9 mouse cellular contexts compared by ENCODE assay signal in the genomic region with DNA sequence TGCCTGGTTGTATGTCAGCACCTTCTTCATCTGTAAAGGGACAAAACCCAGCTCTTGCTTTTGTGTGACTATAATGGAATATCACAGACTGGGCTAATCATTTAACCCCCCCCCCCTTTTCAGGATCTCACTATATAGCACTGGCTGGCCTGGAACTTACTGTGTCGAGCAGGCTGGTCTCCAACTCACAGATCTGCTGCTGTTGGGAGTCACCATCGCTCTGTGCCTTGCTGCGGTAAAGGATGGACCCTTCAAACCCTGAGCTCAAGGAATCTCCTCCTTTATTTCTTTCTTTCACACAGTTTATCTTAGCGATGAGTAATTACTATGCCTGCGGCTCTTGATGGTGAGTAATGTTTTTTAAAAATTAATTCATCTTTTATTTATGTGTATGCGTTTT. TPM values are rescaled to one million over a fixed set of nuclear protein-coding genes. Genes with fewer than 3 reads are reported as not detected.
DNase-seq lines count a peak whose midpoint lies in the region; ATAC-seq lines count a peak whose summit lies in the region.
"Had no signal": no experiment of that assay in that cellular context is flagged by ENCODE, and none has a peak within 500 bp of the region (broad histone marks: within the 10 kb centered on the region; RNA-seq: fewer than 3 reads in every experiment).

Gene Vwf, plus strand, starts transcription at position 301 of the 400 bp plus-strand sequence.

- H3K36me3 ChIP-seq in forebrain, embryonic 12.5 days (replicated peaks), result no peaks in the 10 kb centered on the region
- H3K36me3 ChIP-seq in forebrain, embryonic 16.5 days (ENCODE audit: control insufficient read depth, insufficient read depth), result no peaks in the 10 kb centered on the region
- no peaks in the 10 kb centered on the region for H3K36me3 ChIP-seq in midbrain, embryonic 12.5 days
- no peaks in the 10 kb centered on the region for H3K36me3 ChIP-seq in midbrain, embryonic 16.5 days (ENCODE audit: control insufficient read depth, insufficient read depth, low read length)
- no peaks in the 10 kb centered on the region for H3K36me3 ChIP-seq in liver, embryonic 16.5 days (ENCODE audit: control insufficient read depth, insufficient read depth)
- H3K36me3 ChIP-seq: stomach, embryonic 15.5 days had no signal

- H3K4me3 ChIP-seq in forebrain, embryonic 12.5 days (replicated peaks), result no peak within 1 kb of the TSS
- H3K4me3 ChIP-seq in forebrain, embryonic 16.5 days (replicated peaks; ENCODE audit: low read length), result no peak within 1 kb of the TSS
- H3K4me3 ChIP-seq in midbrain, embryonic 12.5 days, result no peak within 1 kb of the TSS
- H3K4me3 ChIP-seq in midbrain, embryonic 16.5 days (ENCODE audit: low read depth, low read length), result no peak within 1 kb of the TSS
- no peak within 1 kb of the TSS for H3K4me3 ChIP-seq in liver, embryonic 16.5 days (ENCODE audit: low read depth, low read length)
- H3K4me3 ChIP-seq: stomach, embryonic 15.5 days had no signal

- intact Hi-C loops in heart, postnatal 14 days (cut with DNase I), result no loop called here

- no peak within 1 kb of the TSS for H3K4me2 ChIP-seq in forebrain, embryonic 12.5 days
- H3K4me2 ChIP-seq in forebrain, embryonic 16.5 days (ENCODE audit: low read length), result no peak within 1 kb of the TSS
- no peak within 1 kb of the TSS for H3K4me2 ChIP-seq in midbrain, embryonic 12.5 days (replicated peaks)
- no peak within 1 kb of the TSS for H3K4me2 ChIP-seq in midbrain, embryonic 16.5 days (ENCODE audit: low read length)
- H3K4me2 ChIP-seq in liver, embryonic 16.5 days (ENCODE audit: low read depth, low read length), result no peak within 1 kb of the TSS
- H3K4me2 ChIP-seq: stomach, embryonic 15.5 days had no signal

- H3K27ac ChIP-seq in forebrain, embryonic 12.5 days, result no peak within 1 kb of the TSS
- no peak within 1 kb of the TSS for H3K27ac ChIP-seq in forebrain, embryonic 16.5 days (ENCODE audit: low read length)
- H3K27ac ChIP-seq in midbrain, embryonic 12.5 days (replicated peaks), result no peak within 1 kb of the TSS
- no peak within 1 kb of the TSS for H3K27ac ChIP-seq in midbrain, embryonic 16.5 days (ENCODE audit: low read length)
- H3K27ac ChIP-seq in liver, embryonic 16.5 days (ENCODE audit: low read length), result no peak within 1 kb of the TSS
- H3K27ac ChIP-seq: stomach, embryonic 15.5 days had no signal

- H3K9ac ChIP-seq in forebrain, embryonic 12.5 days, result no peak within 1 kb of the TSS
- no peak within 1 kb of the TSS for H3K9ac ChIP-seq in forebrain, embryonic 16.5 days (replicated peaks; ENCODE audit: low read depth, low read length)
- no peak within 1 kb of the TSS for H3K9ac ChIP-seq in midbrain, embryonic 12.5 days (replicated peaks)
- H3K9ac ChIP-seq in midbrain, embryonic 16.5 days (ENCODE audit: low read depth, low read length), result no peak within 1 kb of the TSS
- no peak within 1 kb of the TSS for H3K9ac ChIP-seq in liver, embryonic 16.5 days (ENCODE audit: low read depth, low read length)
- H3K9ac ChIP-seq: stomach, embryonic 15.5 days had no signal

- 94% methylated on average over 6 of the region's 6 CpGs for WGBS in forebrain, embryonic 12.5 days
- 91% methylated on average over 6 of the region's 6 CpGs for WGBS in forebrain, embryonic 16.5 days
- 94% methylated on average over 6 of the region's 6 CpGs for WGBS in midbrain, embryonic 12.5 days
- WGBS in midbrain, embryonic 16.5 days, result 96% methylated on average over 6 of the region's 6 CpGs
- WGBS in liver, embryonic 16.5 days (ENCODE audit: insufficient replicate concordance), result 75% methylated on average over 6 of the region's 6 CpGs

- no peak for ATAC-seq in forebrain, embryonic 12.5 days (ENCODE audit: low FRiP score)
- no peak for ATAC-seq in forebrain, embryonic 16.5 days
- no peak for ATAC-seq in midbrain, embryonic 12.5 days (ENCODE audit: low FRiP score, low read depth)
- ATAC-seq in midbrain, embryonic 16.5 days, result no peak
- ATAC-seq in liver, embryonic 16.5 days (ENCODE audit: low read depth), result no peak
- ATAC-seq in megakaryocyte progenitor cell, adult 5-6 weeks (replicated peaks; ENCODE audit: poor library complexity), result no peak

- H3K9me3 ChIP-seq in forebrain, embryonic 12.5 days, result no peaks in the 10 kb centered on the region
- no peaks in the 10 kb centered on the region for H3K9me3 ChIP-seq in forebrain, embryonic 16.5 days (ENCODE audit: control insufficient read depth, low read length)
- H3K9me3 ChIP-seq in midbrain, embryonic 12.5 days, result no peaks in the 10 kb centered on the region
- H3K9me3 ChIP-seq in midbrain, embryonic 16.5 days (replicated peaks; ENCODE audit: control insufficient read depth, low read length, poor library complexity, severe bottlenecking), result no peaks in the 10 kb centered on the region
- no peaks in the 10 kb centered on the region for H3K9me3 ChIP-seq in liver, embryonic 16.5 days (replicated peaks; ENCODE audit: control insufficient read depth, low read length)
- H3K9me3 ChIP-seq: stomach, embryonic 15.5 days had no signal

- no peak for DNase-seq in heart, postnatal 14 days
- DNase-seq in frontal cortex, postnatal 14 days (ENCODE audit: low spot score in 2 of 2), result no peak

- no peaks in the 10 kb centered on the region for H3K4me1 ChIP-seq in forebrain, embryonic 12.5 days
- no peaks in the 10 kb centered on the region for H3K4me1 ChIP-seq in forebrain, embryonic 16.5 days (replicated peaks; ENCODE audit: control insufficient read depth, insufficient read depth, low read length)
- no peaks in the 10 kb centered on the region for H3K4me1 ChIP-seq in midbrain, embryonic 12.5 days
- no peaks in the 10 kb centered on the region for H3K4me1 ChIP-seq in midbrain, embryonic 16.5 days (ENCODE audit: control insufficient read depth, insufficient read depth, low read length)
- H3K4me1 ChIP-seq in liver, embryonic 16.5 days (ENCODE audit: control insufficient read depth, low read depth, low read length), result peaks cover under 1% of the 10 kb centered on the region
- H3K4me1 ChIP-seq: stomach, embryonic 15.5 days had no signal

- H3K27me3 ChIP-seq in forebrain, embryonic 12.5 days, result no peaks in the 10 kb centered on the region
- no peaks in the 10 kb centered on the region for H3K27me3 ChIP-seq in forebrain, embryonic 16.5 days (replicated peaks; ENCODE audit: control insufficient read depth, insufficient read depth, low read length)
- peaks cover 3% of the 10 kb centered on the region; the same call in 1 of the 2 replicates for H3K27me3 ChIP-seq in midbrain, embryonic 12.5 days
- no peaks in the 10 kb centered on the region for H3K27me3 ChIP-seq in midbrain, embryonic 16.5 days (ENCODE audit: control insufficient read depth, insufficient read depth, low read depth, low read length)
- no peaks in the 10 kb centered on the region for H3K27me3 ChIP-seq in liver, embryonic 16.5 days (ENCODE audit: control insufficient read depth, insufficient read depth, low read depth, low read length)
- H3K27me3 ChIP-seq: stomach, embryonic 15.5 days had no signal

RNA-seq across cellular contexts. Expression of gene Vwf, which starts in this region (rescaled TPM):
- 7.9 and 10.3 TPM in 2 replicates for polyA plus RNA-seq in forebrain, embryonic 12.5 days (2016; fragmentation: Nextera tagmentation; extraction: Ambion mirVana)
- 6.3 and 9.8 TPM in 2 replicates for polyA plus RNA-seq in forebrain, embryonic 16.5 days (2015; fragmentation: Nextera tagmentation; extraction: Ambion mirVana)
- polyA plus RNA-seq in midbrain, embryonic 12.5 days (2016; fragmentation: Nextera tagmentation; extraction: Ambion mirVana), result 11.3 and 15.3 TPM in 2 replicates
- 8.4 and 9.8 TPM in 2 replicates for polyA plus RNA-seq in midbrain, embryonic 16.5 days (2015; fragmentation: Nextera tagmentation; extraction: Ambion mirVana)
- total RNA-seq in heart, postnatal 14 days (2021), result 100 to 1,000 TPM in 1 of 2 experiments, 10 to 100 TPM in 1; 88.1 to 110 TPM
- polyA plus RNA-seq in liver, embryonic 16.5 days (2015; fragmentation: Nextera tagmentation; extraction: Ambion mirVana), result 10.4 and 11.9 TPM in 2 replicates
- 2.4 and 2.6 TPM in 2 replicates for total RNA-seq in megakaryocyte progenitor cell, adult 5-6 weeks (2015)
- 0.08 and 0.47 TPM in 2 replicates for total RNA-seq in megakaryocyte progenitor cell, adult 5-6 weeks (2017)

Comparison
In these comparisons a context has a peak if more than half of its experiments do, and no peak if none do; other contexts are left out.
1. RNA of gene Vwf (total RNA-seq): 88.1 to 110 TPM in heart, postnatal 14 days; 0.08 to 2.6 TPM in megakaryocyte progenitor cell, adult 5-6 weeks; every median in the first group is over 10 times any median in the second.